Mouse (Mus musculus): ENCODE measurements around the gene Gpr19. TPM values are rescaled to one million over a fixed set of nuclear protein-coding genes. Genes with fewer than 3 reads are reported as not detected.

Gene Gpr19
- total RNA-seq, 2 experiments from 2014 or later = 27.1 to 27.2 TPM

- DNase-seq (ENCODE audit: low spot score in 2 of 2) = no peak
These were observed 25.3 kb upstream of the Gpr19 start for GRCm38 (mm10) chr6:134923670-134924069.

- DNase-seq (ENCODE audit: low spot score in 2 of 2) = no peak
These were observed 24.3 kb upstream of the Gpr19 start for GRCm38 (mm10) chr6:134922511-134923195.

GRCm38 (mm10) chr6:134921695-134922510, 23.5 kb upstream of the Gpr19 start:
- no peak for DNase-seq (ENCODE audit: low spot score in 2 of 2)

GRCm38 (mm10) chr6:134921014-134921694, 22.8 kb upstream of the Gpr19 start:
- peak; percentile 47 to 67 for DNase-seq (ENCODE audit: low spot score in 2 of 2)

GRCm38 (mm10) chr6:134920190-134921013, 22.0 kb upstream of the Gpr19 start, which contains the start of gene Cdkn1b:
Cdkn1b (plus strand) TSS chr6:134920401.
- DNase-seq (ENCODE audit: low spot score in 2 of 2) = peak; percentile 83 to 90

GRCm38 (mm10) chr6:134919511-134920189, 21.3 kb upstream of the Gpr19 start:
- DNase-seq (ENCODE audit: low spot score in 2 of 2) = no peak

GRCm38 (mm10) chr6:134918769-134919168, 20.4 kb upstream of the Gpr19 start:
- DNase-seq (ENCODE audit: low spot score in 2 of 2) = no peak

- peak in 1 of 2 experiments; percentile 48 for DNase-seq (ENCODE audit: low spot score in 2 of 2)
These were observed 18.7 kb upstream of the Gpr19 start for GRCm38 (mm10) chr6:134917087-134917486.

- DNase-seq (ENCODE audit: low spot score in 2 of 2) = no peak
These were observed 18.3 kb upstream of the Gpr19 start for GRCm38 (mm10) chr6:134916641-134917040.

- DNase-seq (ENCODE audit: low spot score in 2 of 2) = no peak
These were observed 16.1 kb upstream of the Gpr19 start for GRCm38 (mm10) chr6:134914523-134914922.

- no peak for DNase-seq (ENCODE audit: low spot score in 2 of 2)
These were observed 7.4 kb upstream of the Gpr19 start for GRCm38 (mm10) chr6:134905811-134906210.

GRCm38 (mm10) chr6:134903891-134904884, 5.8 kb upstream of the Gpr19 start:
- no peak for DNase-seq (ENCODE audit: low spot score in 2 of 2)

- DNase-seq (ENCODE audit: low spot score in 2 of 2) = no peak
These were observed 5.0 kb upstream of the Gpr19 start for GRCm38 (mm10) chr6:134903368-134903767.

- DNase-seq (ENCODE audit: low spot score in 2 of 2) = peak; percentile 97 to 98
These were observed 809 bp downstream of the Gpr19 start for GRCm38 (mm10) chr6:134897443-134898094.

- DNase-seq (ENCODE audit: low spot score in 2 of 2) = no peak
These were observed 1.6 kb downstream of the Gpr19 start for GRCm38 (mm10) chr6:134896570-134897436.

GRCm38 (mm10) chr6:134890436-134890835, 7.9 kb downstream of the Gpr19 start:
- no peak for DNase-seq (ENCODE audit: low spot score in 2 of 2)

GRCm38 (mm10) chr6:134889763-134890162, 8.6 kb downstream of the Gpr19 start:
- DNase-seq (ENCODE audit: low spot score in 2 of 2) = no peak
